Mouse (Mus musculus) ES-Bruce4 (cell line): Measurements from ENCODE around the gene Pigz. TPM values are rescaled to one million over a fixed set of nuclear protein-coding genes. Genes with fewer than 3 reads are reported as not detected.
"Not testable (repeated sequence)": the region's sequence is repeated elsewhere in the genome, so short reads cannot be mapped to it uniquely, and the experiment has no call there.

Experiments
- H3K27ac ChIP-seq: 2 replicates; pipeline ENCODE4 v1.5.1; 2012; ENCODE audit warnings: low read length, inconsistent platforms; ENCODE audit not compliant: insufficient read depth
- H3K27me3 ChIP-seq: 2 replicates; pipeline ENCODE4 v1.6.1; 2012; ENCODE audit warnings: mild to moderate bottlenecking, low read length, inconsistent platforms; ENCODE audit not compliant: control insufficient read depth, poor library complexity, insufficient read depth, severe bottlenecking
- H3K36me3 ChIP-seq: 2 replicates; pipeline ENCODE4 v1.6.1; 2012; ENCODE audit warnings: inconsistent platforms, mild to moderate bottlenecking, low read length, moderate library complexity; ENCODE audit not compliant: control insufficient read depth, poor library complexity, insufficient read depth, severe bottlenecking
- H3K4me1 ChIP-seq: one replicate; pipeline ENCODE4 v1.8.1; 2011; ENCODE audit warnings: low read length; ENCODE audit not compliant: control insufficient read depth, insufficient read depth
- H3K4me3 ChIP-seq: 2 replicates; pipeline ENCODE4 v1.5.1; 2011; ENCODE audit warnings: low read depth, mild to moderate bottlenecking, low read length
- H3K9ac ChIP-seq: 2 replicates; pipeline ENCODE4 v1.6.1; 2012; ENCODE audit warnings: low read depth, mild to moderate bottlenecking, inconsistent platforms; ENCODE audit not compliant: poor library complexity, severe bottlenecking
- H3K9me3 ChIP-seq: replicated peaks from 2 replicates; pipeline ENCODE4 v1.6.1; 2012; ENCODE audit warnings: mild to moderate bottlenecking, low read length, inconsistent platforms; ENCODE audit not compliant: control insufficient read depth, poor library complexity, insufficient read depth, severe bottlenecking
- CTCF ChIP-seq: IDR thresholded peaks from one replicate; pipeline ENCODE4 v1.8.1; 2011; ENCODE audit warnings: low read depth, low read length
- EP300 ChIP-seq: IDR thresholded peaks from 2 replicates; pipeline ENCODE4 v1.6.1; 2011; ENCODE audit warnings: low read depth, low read length; ENCODE audit not compliant: insufficient read depth
- POLR2A ChIP-seq: IDR thresholded peaks from one replicate; pipeline ENCODE4 v1.8.1; 2011; ENCODE audit warnings: low read length; ENCODE audit not compliant: insufficient read depth
- polyA plus RNA-seq: library from polyadenylated mRNA; stranded (reverse); fragments of >200 nt; gene quantifications from 2 replicates; pipeline ENCODE4 v1.2.4, GENCODE M21; 2011; ENCODE audit warnings: low read depth; ENCODE audit not compliant: missing spikeins, insufficient read depth, insufficient read length

Gene Pigz
- polyA plus RNA-seq, 1 experiment = not detected

- Histone ChIP-seq H3K27me3 (no peaks in the 10 kb centered on the region), H3K9me3 (no peaks in the 10 kb centered on the region)
These were observed 11.7 kb downstream of the Pigz start for GRCm38 (mm10) chr16:31945372-31945771.

GRCm38 (mm10) chr16:31945986-31946385 lies 12.3 kb downstream of the Pigz start:
- H3K27ac ChIP-seq, H3K9ac ChIP-seq, H3K4me3 ChIP-seq, H3K4me1 ChIP-seq, H3K9me3 ChIP-seq, H3K27me3 ChIP-seq, H3K36me3 ChIP-seq: not testable (repeated sequence)

More at GRCm38 (mm10) chr16:31945372-31945771, 11.7 kb downstream of the Pigz start:
- TF ChIP-seq POLR2A = no peak
- no peak for TF ChIP-seq CTCF
- TF ChIP-seq EP300 = no peak
- Histone ChIP-seq H3K4me1 (peaks cover 2% of the 10 kb centered on the region), H3K36me3 (no peaks in the 10 kb centered on the region), H3K4me3 (no peak overlapping the region), H3K9ac (no peak overlapping the region), H3K27ac (no peak overlapping the region)

GRCm38 (mm10) chr16:31947333-31947732 lies 13.7 kb downstream of the Pigz start:
- TF ChIP-seq POLR2A = no peak
- TF ChIP-seq CTCF = no peak
- TF ChIP-seq EP300 = no peak
- peak overlapping the region; percentile 77 for H3K4me3 ChIP-seq
- no peaks in the 10 kb centered on the region for H3K9me3 ChIP-seq
- no peaks in the 10 kb centered on the region for H3K27me3 ChIP-seq
- peaks cover 6% of the 10 kb centered on the region for H3K36me3 ChIP-seq
- H3K27ac ChIP-seq = no peak overlapping the region
- peak overlapping the region; percentile 72 for H3K9ac ChIP-seq
- no peaks in the 10 kb centered on the region for H3K4me1 ChIP-seq

- Histone ChIP-seq H3K9ac (peak overlapping the region; percentile 72), H3K27ac (no peak overlapping the region), H3K36me3 (peaks cover 6% of the 10 kb centered on the region), H3K4me1 (no peaks in the 10 kb centered on the region), H3K4me3 (peak overlapping the region; percentile 77), H3K27me3 (no peaks in the 10 kb centered on the region), H3K9me3 (no peaks in the 10 kb centered on the region)
- TF ChIP-seq EP300 (no peak), POLR2A (no peak), CTCF (no peak)
These were observed 14.3 kb downstream of the Pigz start for GRCm38 (mm10) chr16:31947901-31948316.

GRCm38 (mm10) chr16:31948345-31948774 lies 14.7 kb downstream of the Pigz start, which contains the start of the genes 0610012G03Rik and Ncbp2:
TSS of gene 0610012G03Rik (minus strand) at chr16:31948494.
TSS of gene Ncbp2 (plus strand) at chr16:31948513.
- Histone ChIP-seq H3K4me3 (peak within 1 kb of the TSS; percentile 77), H3K27me3 (no peaks in the 10 kb centered on the region), H3K4me1 (no peaks in the 10 kb centered on the region), H3K27ac (no peak within 1 kb of the TSS), H3K36me3 (peaks cover 6% of the 10 kb centered on the region), H3K9me3 (no peaks in the 10 kb centered on the region), H3K9ac (peak within 1 kb of the TSS; percentile 72)
- TF ChIP-seq EP300 (no peak), POLR2A (peak; percentile 34)

- Histone ChIP-seq H3K4me3 (no peak overlapping the region), H3K27ac (no peak overlapping the region), H3K9ac (no peak overlapping the region), H3K27me3 (no peaks in the 10 kb centered on the region), H3K4me1 (no peaks in the 10 kb centered on the region), H3K9me3 (no peaks in the 10 kb centered on the region), H3K36me3 (peaks cover 13% of the 10 kb centered on the region)
- no peak for TF ChIP-seq EP300
- no peak for TF ChIP-seq CTCF
- TF ChIP-seq POLR2A = no peak
These were observed 29.6 kb downstream of the Pigz start for GRCm38 (mm10) chr16:31963224-31963623.
